Mouse (Mus musculus) CH12.LX (cell line): ENCODE results near the gene Iscu. TPM values are rescaled to one million over a fixed set of nuclear protein-coding genes. Genes with fewer than 3 reads are reported as not detected.

Experiments
- JUND ChIP-seq: conservative IDR thresholded peaks from 2 replicates; pipeline ENCODE4 v1.6.1; 2011; ENCODE audit warnings: low read depth, low read length, improper control_type of control experiment
- SMC3 ChIP-seq: IDR thresholded peaks from 2 replicates; pipeline ENCODE4 v1.6.1; 2011; ENCODE audit warnings: low read depth, low read length, improper control_type of control experiment
- TCF12 ChIP-seq: IDR thresholded peaks from 2 replicates; pipeline ENCODE4 v1.6.1; 2014; ENCODE audit warnings: low read depth, mild to moderate bottlenecking, inconsistent platforms, low read length, improper control_type of control experiment
- polyA plus RNA-seq: library from polyadenylated mRNA; unstranded; fragments of >175 nt; gene quantifications from 2 replicates; pipeline ENCODE4 v1.2.1, GENCODE M21; 2012; ENCODE audit warnings: low read depth; ENCODE audit not compliant: insufficient read length
- total RNA-seq, 2 experiments: library from RNA; depleted of rRNA; stranded (reverse); fragments of 300-350 nt in 1 of 2; fragments of >200 nt in 1 of 2; gene quantifications; 2 replicates each; pipeline ENCODE4 v1.2.3; 2012 to 2014

Gene Iscu
- total and polyA plus RNA-seq, 3 experiments: 72.1 to 86.7 (median 79.3) TPM

DNA sequence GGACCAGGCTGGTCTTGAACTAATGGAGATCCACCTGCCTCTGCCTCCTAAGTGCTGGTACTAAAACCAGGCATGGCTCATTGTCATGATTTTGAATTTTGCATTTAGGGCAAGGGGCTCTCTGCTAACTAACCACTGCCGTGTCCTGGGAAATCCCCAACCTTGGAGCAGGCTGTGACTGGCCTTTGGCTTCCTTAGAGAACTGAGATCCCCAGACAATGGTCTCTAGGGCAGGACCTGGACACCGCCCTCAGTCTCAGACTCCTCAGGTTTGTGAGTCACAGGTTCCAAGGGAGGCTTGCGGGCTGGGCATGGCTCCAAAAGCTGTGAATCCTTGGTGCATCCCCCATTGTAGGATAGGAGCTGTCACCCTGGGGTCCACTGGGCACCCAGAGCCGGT, 54.1 kb downstream of the Iscu start (continued):
- peak; percentile 70; the same call in 1 of the 2 replicates for TF ChIP-seq JUND
- TF ChIP-seq SMC3: no peak
- TF ChIP-seq TCF12: peak; percentile 87

Other genes starting within 250 kb of the Iscu start
- not detected in 2 replicates for gene Cmklr1, start 122.3 kb upstream of the Iscu start, total RNA-seq (2012; rRNA removed)
- gene Cmklr1, start 122.3 kb upstream of the Iscu start, total RNA-seq (2014; rRNA removed): not detected in 2 replicates
- gene Cmklr1, start 122.3 kb upstream of the Iscu start, polyA plus RNA-seq: not detected in 2 replicates
- not detected in 2 replicates for gene 1700069L16Rik, start 48.0 kb upstream of the Iscu start, total RNA-seq (2012; rRNA removed)
- gene 1700069L16Rik, start 48.0 kb upstream of the Iscu start, total RNA-seq (2014; rRNA removed): not detected in 2 replicates
- not detected in 2 replicates for gene 1700069L16Rik, start 48.0 kb upstream of the Iscu start, polyA plus RNA-seq
- gene Ficd, start 36.9 kb upstream of the Iscu start, total RNA-seq (2012; rRNA removed): 2.4 and 3.4 TPM in 2 replicates
- gene Ficd, start 36.9 kb upstream of the Iscu start, total RNA-seq (2014; rRNA removed): 2.0 and 2.5 TPM in 2 replicates
- 2.2 and 2.4 TPM in 2 replicates for gene Ficd, start 36.9 kb upstream of the Iscu start, polyA plus RNA-seq
- 66.1 and 67.0 TPM in 2 replicates for gene Sart3, start 238 bp upstream of the Iscu start, total RNA-seq (2012; rRNA removed)
- 27.2 and 28.8 TPM in 2 replicates for gene Sart3, start 238 bp upstream of the Iscu start, total RNA-seq (2014; rRNA removed)
- gene Sart3, start 238 bp upstream of the Iscu start, polyA plus RNA-seq: 104 and 113 TPM in 2 replicates
- gene Tmem119, start 27.8 kb downstream of the Iscu start, total RNA-seq (2012; rRNA removed): 0.30 and 0.46 TPM in 2 replicates
- 0.55 and 1.0 TPM in 2 replicates for gene Tmem119, start 27.8 kb downstream of the Iscu start, total RNA-seq (2014; rRNA removed)
- 0.97 and 1.5 TPM in 2 replicates for gene Tmem119, start 27.8 kb downstream of the Iscu start, polyA plus RNA-seq
- 50.5 and 58.5 TPM in 2 replicates for gene Selplg, start 59.9 kb downstream of the Iscu start, total RNA-seq (2012; rRNA removed)
- 27.9 and 29.4 TPM in 2 replicates for gene Selplg, start 59.9 kb downstream of the Iscu start, total RNA-seq (2014; rRNA removed)
- gene Selplg, start 59.9 kb downstream of the Iscu start, polyA plus RNA-seq: 34.2 and 41.6 TPM in 2 replicates
- 66.1 and 74.6 TPM in 2 replicates for gene Coro1c, start 136.0 kb downstream of the Iscu start, total RNA-seq (2012; rRNA removed)
- 67.9 and 69.9 TPM in 2 replicates for gene Coro1c, start 136.0 kb downstream of the Iscu start, total RNA-seq (2014; rRNA removed)
- gene Coro1c, start 136.0 kb downstream of the Iscu start, polyA plus RNA-seq: 87.4 and 96.4 TPM in 2 replicates
- gene Ssh1, start 221.1 kb downstream of the Iscu start, total RNA-seq (2012; rRNA removed): 5.6 and 8.2 TPM in 2 replicates
- gene Ssh1, start 221.1 kb downstream of the Iscu start, total RNA-seq (2014; rRNA removed): 2.3 and 3.0 TPM in 2 replicates
- gene Ssh1, start 221.1 kb downstream of the Iscu start, polyA plus RNA-seq: 8.1 and 8.9 TPM in 2 replicates
- gene Dao, start 231.0 kb downstream of the Iscu start, total RNA-seq (2012; rRNA removed): 0.97 and 1.4 TPM in 2 replicates
- 1.9 TPM in 2 replicates for gene Dao, start 231.0 kb downstream of the Iscu start, total RNA-seq (2014; rRNA removed)
- 3.6 TPM in 2 replicates for gene Dao, start 231.0 kb downstream of the Iscu start, polyA plus RNA-seq